Mouse (Mus musculus): ENCODE data around the gene Arnt2.

Arnt2 gene

DNA sequence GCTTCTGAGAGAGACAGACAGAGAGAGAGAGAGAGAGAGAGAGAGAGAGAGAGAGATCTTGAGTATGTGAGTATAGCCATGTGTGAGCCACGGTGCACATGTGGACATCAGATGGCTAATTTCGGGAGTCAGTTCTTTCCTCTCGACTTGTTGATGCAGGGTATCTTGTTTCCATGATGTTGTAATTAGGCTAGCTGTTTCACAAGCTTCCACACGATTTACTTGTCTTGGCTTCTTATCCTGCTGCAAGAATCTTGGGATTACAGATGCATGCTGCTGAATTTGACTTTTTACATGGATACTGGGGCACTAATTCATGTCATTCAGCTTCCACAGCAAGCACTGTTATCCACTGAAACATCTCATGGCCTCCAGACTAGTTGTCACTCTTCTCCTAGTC, 178.6 kb downstream of the Arnt2 start:
- no peak for DNase-seq

GRCm38 (mm10) chr7:84227652-84228051, 182.3 kb downstream of the Arnt2 start:
- DNase-seq, result no peak

DNA sequence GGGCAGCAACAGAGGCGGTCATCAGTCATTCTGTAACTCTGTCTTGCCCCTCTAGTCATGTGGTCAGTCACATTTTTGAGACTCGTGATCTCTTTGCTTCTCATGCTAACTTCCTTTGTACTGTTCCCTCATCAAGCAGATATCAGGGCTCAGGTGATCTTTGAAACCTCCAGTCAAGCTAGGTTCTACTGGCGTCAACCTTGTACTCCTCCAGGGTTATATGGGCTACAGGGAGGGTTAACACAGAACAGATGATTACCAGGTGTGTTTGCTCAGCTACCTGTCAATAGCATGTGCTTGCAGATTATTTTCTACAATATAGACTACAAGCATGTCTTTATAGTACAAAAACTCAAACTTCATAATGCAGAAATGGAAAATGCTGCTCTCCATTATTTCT, 183.1 kb downstream of the Arnt2 start:
- DNase-seq, result no peak

GRCm38 (mm10) chr7:84212112-84212511, 197.9 kb downstream of the Arnt2 start:
- no peak for DNase-seq

- no peak for DNase-seq
These were observed 199.2 kb downstream of the Arnt2 start for GRCm38 (mm10) chr7:84210585-84211291.

DNA sequence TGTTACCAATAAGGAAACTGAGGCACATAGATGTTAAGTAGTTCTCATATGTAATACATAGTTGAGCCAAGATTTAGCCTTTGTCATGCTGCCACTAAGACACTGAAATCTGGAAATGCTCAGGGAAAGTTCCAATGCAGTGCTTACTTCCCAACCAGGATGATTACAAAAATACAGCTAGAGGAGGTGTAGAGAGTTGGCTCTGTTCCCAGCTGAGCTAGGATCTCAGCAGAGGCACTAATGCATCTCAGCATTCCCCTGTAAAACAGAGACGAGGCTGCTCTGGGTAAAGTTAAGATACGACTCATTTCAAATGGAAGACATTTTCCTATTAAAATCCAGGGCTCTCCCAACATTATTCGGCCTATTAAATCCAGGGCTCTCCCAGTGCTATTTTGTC, 206.0 kb downstream of the Arnt2 start:
- no peak for DNase-seq

GRCm38 (mm10) chr7:84201151-84202068, 208.6 kb downstream of the Arnt2 start:
- DNase-seq, result no peak

- no peak for DNase-seq
These were observed 212.6 kb downstream of the Arnt2 start for GRCm38 (mm10) chr7:84197208-84197860.

All from retina, postnatal 1 day (tissue).